Mouse (Mus musculus) myocyte (in vitro differentiated cells): ENCODE results near the gene Mlst8.

Experiments used
- CEBPB ChIP-seq: IDR thresholded peaks from 2 replicates; pipeline ENCODE4 v1.6.1; 2011; ENCODE audit warnings: mild to moderate bottlenecking, moderate library complexity; ENCODE audit not compliant: poor library complexity, insufficient read depth, severe bottlenecking
- E2F4 ChIP-seq: IDR thresholded peaks from one replicate; pipeline ENCODE4 v1.6.1; 2011; ENCODE audit warnings: mild to moderate bottlenecking, control low read depth, moderate library complexity; ENCODE audit not compliant: insufficient read depth
- MAX ChIP-seq: IDR thresholded peaks from one replicate; pipeline ENCODE4 v1.6.1; 2011; ENCODE audit warnings: low read depth, mild to moderate bottlenecking, control low read depth
- MYOD1 ChIP-seq, 3 experiments: IDR thresholded peaks; one replicate each; pipeline ENCODE4 v1.6.1; 2011; ENCODE audit warnings: control low read depth in 2 of 3, low read depth in 2 of 3, mild to moderate bottlenecking in 2 of 3, moderate library complexity in 1 of 3; ENCODE audit not compliant: insufficient read length in 2 of 3, control insufficient read depth in 1 of 3
- POLR2A ChIP-seq: IDR thresholded peaks from one replicate; pipeline ENCODE4 v1.6.1; 2011; ENCODE audit warnings: low read depth, mild to moderate bottlenecking, control low read depth, moderate library complexity; ENCODE audit not compliant: insufficient read length
- POLR2AphosphoS2 ChIP-seq: IDR thresholded peaks from one replicate; pipeline ENCODE4 v1.6.1; 2011; ENCODE audit warnings: low read depth, control low read depth; ENCODE audit not compliant: insufficient read length
- SRF ChIP-seq: IDR thresholded peaks from one replicate; pipeline ENCODE4 v1.6.1; 2011; ENCODE audit warnings: low read depth; ENCODE audit not compliant: control insufficient read depth, insufficient read length
- TCF12 ChIP-seq: IDR thresholded peaks from one replicate; pipeline ENCODE4 v1.6.1; 2011; ENCODE audit warnings: mild to moderate bottlenecking, control low read depth; ENCODE audit not compliant: poor library complexity, insufficient read depth, severe bottlenecking
- USF1 ChIP-seq: IDR thresholded peaks from one replicate; pipeline ENCODE4 v1.6.1; 2011; ENCODE audit warnings: low read depth, mild to moderate bottlenecking, control low read depth, moderate library complexity

DNA sequence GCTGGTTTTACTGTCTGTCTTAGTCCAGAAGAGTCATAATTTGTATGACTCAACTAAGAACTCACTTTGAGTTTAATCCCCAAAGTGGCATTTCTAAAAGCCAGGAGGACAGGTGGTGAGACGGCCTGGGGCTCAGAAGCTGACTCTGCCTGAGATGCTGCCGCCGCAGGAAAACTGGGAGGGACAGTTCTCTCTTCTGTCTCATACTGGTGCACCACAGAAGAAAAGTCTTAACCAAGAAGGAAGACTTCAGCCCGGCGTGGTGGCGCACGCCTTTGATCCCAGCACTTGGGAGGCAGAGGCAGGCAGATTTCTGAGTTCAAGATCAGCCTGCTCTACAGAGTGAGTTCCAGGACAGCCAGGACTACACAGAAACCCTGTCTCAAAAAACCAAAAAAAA lies 53.0 kb downstream of the Mlst8 start:
- TF ChIP-seq POLR2A (no peak), CEBPB (no peak), MAX (no peak), E2F4 (no peak), USF1 (no peak), SRF (no peak), POLR2AphosphoS2 (no peak), MYOD1 (IDR thresholded peaks at IDR 0.05; ENCODE audit: control insufficient read depth in 1 of 3, insufficient read length in 2 of 3, low read depth in 2 of 3) (peak in 1 of 3 experiments; percentile 14), TCF12 (no peak)
